Mouse (Mus musculus): ENCODE data around the gene Sept6. TPM values are rescaled to one million over a fixed set of nuclear protein-coding genes. Genes with fewer than 3 reads are reported as not detected.

Sept6 gene
- 96.3 and 112 TPM in 2 replicates for polyA plus RNA-seq (2015; fragmentation: Nextera tagmentation; extraction: Ambion mirVana)

DNA sequence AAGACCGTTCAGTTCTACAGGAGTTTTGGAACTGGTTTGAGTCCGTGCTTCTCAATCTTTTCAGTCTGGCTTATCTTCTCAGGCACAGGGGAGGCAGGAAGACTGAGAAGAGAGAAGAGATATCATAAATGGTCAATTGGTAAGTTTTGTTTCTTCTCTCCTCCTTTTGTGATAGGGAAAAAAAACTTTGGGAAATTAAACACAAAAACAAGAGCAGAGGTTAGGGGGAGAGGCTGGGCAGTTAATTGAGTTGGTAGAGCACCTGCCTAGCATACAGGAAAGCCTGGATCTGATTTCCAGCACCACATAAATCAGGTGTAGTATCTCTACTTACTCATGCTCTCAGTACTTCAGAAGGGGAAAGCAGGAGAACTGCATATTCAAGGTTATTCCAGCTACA is at the start of gene Sept6:
Gene Sept6 (minus strand): TSS at position 101 of the 400 bp plus-strand sequence.
- no peak for DNase-seq (ENCODE audit: low spot score)

DNA sequence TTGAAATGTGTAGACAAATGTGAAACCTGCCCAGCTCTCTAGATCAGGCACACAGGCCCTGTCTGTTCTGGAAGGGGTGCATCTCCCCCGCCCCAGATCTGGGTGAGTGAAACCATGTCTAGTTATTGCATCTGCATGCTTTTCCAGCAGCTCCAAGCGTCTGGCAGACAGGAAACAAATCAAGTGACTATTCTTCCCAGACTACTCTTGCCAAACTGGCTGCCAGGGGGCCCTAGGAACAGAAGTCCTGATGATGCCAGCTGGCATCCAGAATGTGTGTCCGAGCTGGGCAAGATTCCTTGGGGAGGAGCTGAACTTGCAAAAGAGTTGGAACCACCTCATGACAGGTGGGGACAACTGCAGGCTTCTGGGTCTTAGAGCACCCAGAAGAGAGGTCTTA is 36.8 kb upstream of the Sept6 start:
- DNase-seq (ENCODE audit: low spot score) = no peak

DNA sequence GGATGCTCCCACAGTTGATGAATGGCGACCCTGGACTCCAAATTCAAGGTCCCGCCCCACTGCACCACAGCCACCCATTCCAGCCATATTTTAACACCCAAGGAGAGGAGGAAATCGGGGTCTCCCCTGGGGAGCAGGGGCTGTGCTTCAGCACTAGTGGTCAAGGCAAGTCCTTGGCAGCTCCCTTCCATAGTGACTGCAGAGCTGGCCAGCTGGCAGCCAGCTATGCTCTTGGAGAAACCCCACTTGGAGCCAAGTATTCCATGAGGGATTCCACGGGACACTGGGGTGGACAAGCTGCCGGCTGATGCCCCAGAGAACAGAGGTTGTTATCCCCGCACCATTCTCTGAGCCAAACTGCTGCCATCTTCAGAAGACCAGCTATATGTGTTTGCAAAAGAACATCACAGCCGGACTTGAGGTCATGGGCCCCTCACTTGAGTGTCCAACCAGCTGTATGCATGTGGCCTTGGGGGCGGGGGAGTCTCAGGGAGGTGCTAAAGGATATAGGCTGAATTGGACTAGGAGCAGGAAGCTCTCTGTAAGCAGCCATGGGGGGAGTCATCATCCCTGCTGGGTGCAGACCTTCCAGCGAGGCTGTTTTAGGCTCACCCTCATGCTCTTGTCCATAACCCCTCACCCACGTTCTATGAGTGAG is 32.2 kb upstream of the Sept6 start:
- DNase-seq (ENCODE audit: low spot score) = no peak

DNA sequence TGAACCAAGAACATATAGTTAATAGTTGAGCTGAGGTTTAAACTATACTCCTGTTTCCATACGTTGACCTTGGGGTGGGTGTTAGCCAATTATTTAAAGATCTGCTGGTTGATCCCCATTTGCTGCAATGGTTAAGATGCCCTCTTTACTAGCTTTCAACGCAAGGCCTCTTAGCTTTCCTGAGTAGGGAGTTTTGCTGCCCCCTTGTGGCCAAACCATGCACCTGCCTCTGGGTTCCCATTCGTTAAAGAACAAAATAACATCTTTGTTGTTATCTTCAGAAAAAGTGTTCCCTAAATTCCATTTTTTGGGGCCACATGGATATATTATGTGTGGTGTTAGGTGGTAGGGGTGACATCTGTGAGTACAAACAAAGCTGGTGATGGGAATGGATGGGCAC is 31.1 kb upstream of the Sept6 start:
- DNase-seq (ENCODE audit: low spot score) = peak; percentile 64

DNA sequence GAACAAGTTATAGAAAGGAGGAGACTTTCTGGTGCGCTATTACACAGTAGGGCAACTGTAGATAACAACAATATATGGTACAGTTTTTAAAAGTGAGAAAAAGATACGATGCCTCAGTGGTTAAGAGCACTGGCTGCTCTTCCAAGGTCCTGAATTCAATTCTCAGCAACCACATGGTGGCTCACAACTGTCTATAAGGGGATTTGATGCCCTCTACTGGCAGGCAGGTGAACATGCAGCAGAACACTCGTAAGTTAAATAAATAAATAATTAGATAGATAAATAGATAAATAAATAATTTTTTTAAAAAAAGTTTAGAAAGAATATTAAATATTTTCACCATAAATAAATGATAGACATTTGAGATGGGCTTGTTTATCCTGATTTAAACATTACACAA is 27.5 kb upstream of the Sept6 start:
- DNase-seq (ENCODE audit: low spot score) = peak; percentile 17

DNA sequence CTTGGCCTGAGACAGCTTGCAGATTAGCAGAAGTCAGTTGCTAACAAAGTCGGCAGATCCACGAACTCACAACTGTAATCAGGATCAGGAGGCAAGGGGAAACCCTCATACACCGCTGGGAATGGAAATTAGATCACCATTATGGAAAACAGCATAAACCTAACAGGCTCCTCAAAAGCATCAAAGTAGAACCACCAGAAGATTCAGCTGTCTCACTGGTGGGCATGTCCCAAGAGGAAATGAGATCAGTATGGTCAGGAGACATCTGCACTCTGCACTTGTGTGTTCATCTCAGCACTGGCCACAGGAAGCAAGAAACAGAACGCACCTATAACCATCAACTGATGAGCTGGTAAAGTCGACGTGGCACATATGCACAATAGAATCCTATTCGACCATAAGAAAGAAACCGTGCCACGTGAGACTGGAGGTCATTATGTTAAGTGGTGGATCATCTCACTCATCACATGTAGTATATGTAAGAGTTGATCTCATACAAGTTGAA is 26.6 kb upstream of the Sept6 start:
- DNase-seq (ENCODE audit: low spot score) = no peak

- DNase-seq (ENCODE audit: low spot score) = no peak
Observed at GRCm38 (mm10) chrX:37013870-37014269, 22.3 kb upstream of the Sept6 start.

- DNase-seq (ENCODE audit: low spot score) = peak; percentile 38
Observed at GRCm38 (mm10) chrX:36991039-36991438, 555 bp downstream of the Sept6 start.

DNA sequence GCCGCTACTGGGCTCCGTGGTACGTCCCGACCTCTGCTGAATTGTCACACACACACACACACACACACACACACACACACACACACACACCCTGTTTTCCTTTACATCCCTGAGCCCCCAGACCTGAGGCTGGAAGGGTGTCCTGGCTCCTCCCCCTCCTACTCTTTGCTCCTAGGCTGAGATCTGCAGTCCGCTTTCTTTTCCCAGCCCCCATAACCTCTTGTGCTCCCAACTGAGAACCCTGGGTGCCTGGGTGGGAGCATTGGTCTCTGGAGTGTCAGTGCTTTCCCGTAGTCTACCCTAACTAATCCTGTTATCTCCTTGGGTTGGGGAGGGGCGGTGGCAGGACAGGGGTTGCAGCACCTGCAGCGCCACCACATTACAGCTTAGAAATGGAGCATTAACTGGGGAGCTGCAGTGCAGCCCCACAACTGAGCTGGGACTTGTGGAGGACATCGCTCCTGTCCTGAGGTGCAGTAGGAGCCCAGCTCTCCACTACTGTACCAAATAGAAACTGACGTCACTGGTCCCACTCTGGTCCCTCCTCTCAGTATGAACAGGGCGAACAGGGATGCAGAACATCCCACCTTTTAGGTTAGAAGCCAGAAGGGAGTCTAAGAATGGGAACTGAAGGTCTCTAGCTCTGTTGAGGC is 1.7 kb downstream of the Sept6 start:
- no peak for DNase-seq (ENCODE audit: low spot score)

GRCm38 (mm10) chrX:36989234-36989751 is 2.3 kb downstream of the Sept6 start:
- peak; percentile 87 for DNase-seq (ENCODE audit: low spot score)

DNA sequence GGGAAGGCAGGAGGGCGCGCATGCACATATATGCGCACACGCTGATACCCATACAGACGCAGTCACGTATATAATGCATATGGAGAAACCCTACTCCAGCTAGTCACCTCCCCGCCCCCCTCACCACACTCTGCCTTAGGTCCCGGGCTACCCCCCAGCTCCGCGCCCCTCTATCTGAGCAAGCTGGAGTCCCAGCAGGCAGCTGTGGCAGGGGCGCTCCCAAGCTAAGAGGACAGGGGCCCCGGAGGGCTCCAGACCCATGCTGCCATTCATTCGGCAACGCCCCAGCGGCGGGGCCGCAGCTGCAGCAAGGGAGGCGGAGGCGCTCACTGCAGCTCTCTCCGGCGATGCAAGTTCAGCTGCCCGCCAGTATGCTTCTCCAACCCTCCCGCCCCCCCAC is 2.8 kb downstream of the Sept6 start:
- DNase-seq (ENCODE audit: low spot score) = peak; percentile 48

- no peak for DNase-seq (ENCODE audit: low spot score)
Observed at GRCm38 (mm10) chrX:36987851-36988250, 3.7 kb downstream of the Sept6 start.

DNA sequence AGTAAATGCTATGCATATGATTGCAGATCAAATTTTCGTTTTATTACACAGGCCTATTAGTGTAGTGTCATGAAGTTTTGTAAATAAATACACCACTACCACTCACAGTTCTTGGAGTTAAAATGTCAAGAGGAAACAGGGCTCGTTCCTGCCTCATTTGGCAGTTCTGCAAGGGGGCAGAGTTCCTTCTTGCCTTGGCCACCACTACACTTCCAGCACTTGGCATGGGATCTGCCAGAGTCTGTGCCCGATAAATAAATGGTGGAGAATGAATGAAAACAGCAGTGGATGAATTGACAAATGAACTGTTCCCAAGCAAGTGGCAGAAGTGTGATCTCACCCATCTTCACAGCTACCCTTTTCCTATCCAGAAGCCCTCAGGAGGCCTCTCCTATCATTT is 6.6 kb downstream of the Sept6 start:
- DNase-seq (ENCODE audit: low spot score) = no peak

GRCm38 (mm10) chrX:36983654-36984311 is 7.8 kb downstream of the Sept6 start:
- peak; percentile 48 for DNase-seq (ENCODE audit: low spot score)

- no peak for DNase-seq (ENCODE audit: low spot score)
Observed at GRCm38 (mm10) chrX:36982892-36983653, 8.5 kb downstream of the Sept6 start.

GRCm38 (mm10) chrX:36980563-36981187 is 10.9 kb downstream of the Sept6 start:
- peak; percentile 83 for DNase-seq (ENCODE audit: low spot score)

- no peak for DNase-seq (ENCODE audit: low spot score)
Observed at GRCm38 (mm10) chrX:36977863-36978262, 13.7 kb downstream of the Sept6 start.

DNA sequence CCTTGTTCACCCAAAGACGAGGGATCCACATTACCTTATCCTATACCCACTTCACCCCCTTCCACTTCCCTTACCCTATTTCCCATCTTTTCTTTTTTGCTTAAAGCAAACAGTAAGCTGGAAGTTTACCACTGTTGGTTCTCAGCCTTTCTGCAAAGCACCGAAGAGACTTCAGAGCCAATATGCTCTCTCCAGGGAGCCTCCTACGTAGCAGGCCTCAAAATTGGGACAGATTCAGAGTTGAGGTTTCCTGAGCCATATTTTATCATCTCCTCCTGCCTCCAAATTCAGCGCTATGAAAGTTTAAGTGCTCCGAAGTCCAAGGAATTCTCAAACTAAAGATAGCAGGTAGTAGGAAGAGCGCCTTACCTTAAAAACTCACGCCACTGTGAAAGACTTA is 14.6 kb downstream of the Sept6 start:
- no peak for DNase-seq (ENCODE audit: low spot score)

DNA sequence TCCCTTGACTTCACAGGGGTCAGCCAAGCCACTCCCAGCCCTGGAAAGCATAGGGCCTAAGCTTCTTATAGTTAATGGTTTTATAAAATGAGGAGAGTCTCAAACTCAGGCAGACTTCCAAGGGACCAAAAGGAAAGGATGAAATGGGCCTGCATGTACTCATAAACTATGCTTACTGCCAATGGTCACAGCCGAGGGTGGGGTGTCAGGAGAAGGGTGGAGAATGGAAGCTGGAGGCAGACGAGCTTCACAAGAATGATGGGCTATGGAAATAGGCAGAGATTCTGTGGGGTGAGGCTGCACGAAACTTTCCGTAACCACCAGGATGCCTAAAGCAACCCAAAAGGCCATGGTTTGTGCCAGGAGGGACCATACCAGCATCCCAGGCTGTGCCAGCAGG is 15.3 kb downstream of the Sept6 start:
- DNase-seq (ENCODE audit: low spot score) = no peak

DNA sequence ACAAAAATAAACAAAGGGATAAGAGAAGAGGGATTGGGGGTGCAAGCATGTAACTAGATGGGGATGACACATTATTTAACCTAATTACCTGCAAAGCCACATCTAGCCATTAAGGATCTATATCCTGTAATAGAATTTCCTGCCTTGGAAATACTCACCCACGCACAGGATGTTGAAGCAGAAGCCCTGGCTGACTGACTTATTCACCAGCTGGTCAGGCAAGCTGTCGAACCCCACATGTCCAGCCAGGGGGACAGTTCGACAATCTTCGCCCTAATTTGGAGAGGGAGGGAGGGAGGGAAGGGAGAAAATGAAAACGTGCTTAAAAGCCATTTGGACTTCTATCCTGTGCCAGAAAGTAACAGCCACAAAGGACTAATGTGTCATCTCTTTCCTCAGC is 16.7 kb downstream of the Sept6 start:
- no peak for DNase-seq (ENCODE audit: low spot score)

DNA sequence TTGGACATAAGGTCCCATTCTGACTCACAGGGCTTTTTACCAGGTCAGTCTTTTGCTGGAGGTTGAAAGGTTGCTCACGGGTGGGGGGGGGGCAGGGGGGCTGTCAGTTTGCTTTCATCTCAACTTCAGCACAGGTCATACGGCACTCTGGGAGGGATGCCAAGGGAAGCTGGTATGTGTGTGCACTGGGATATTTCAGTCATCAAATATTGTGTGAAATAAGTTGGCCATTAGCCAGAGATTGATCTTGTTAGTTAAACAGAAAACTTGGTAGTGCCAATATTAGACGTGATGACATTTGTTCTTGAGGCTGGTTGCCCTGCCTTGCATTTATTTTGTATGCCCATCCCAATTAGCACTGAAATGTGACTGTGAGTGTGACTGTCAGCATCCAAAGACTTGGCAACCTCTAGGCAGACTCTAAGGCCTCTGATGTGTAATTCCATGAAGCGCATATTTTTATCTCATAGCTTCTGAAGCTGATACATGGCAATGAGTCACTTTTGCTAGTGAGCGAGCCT is 18.6 kb downstream of the Sept6 start:
- DNase-seq (ENCODE audit: low spot score) = no peak
